Mouse (Mus musculus): ENCODE data around the gene Nol9. TPM values are rescaled to one million over a fixed set of nuclear protein-coding genes. Genes with fewer than 3 reads are reported as not detected.

Gene Nol9
- polyA plus RNA-seq, 1 experiment from 2014 or later: 8.5 TPM

DNA sequence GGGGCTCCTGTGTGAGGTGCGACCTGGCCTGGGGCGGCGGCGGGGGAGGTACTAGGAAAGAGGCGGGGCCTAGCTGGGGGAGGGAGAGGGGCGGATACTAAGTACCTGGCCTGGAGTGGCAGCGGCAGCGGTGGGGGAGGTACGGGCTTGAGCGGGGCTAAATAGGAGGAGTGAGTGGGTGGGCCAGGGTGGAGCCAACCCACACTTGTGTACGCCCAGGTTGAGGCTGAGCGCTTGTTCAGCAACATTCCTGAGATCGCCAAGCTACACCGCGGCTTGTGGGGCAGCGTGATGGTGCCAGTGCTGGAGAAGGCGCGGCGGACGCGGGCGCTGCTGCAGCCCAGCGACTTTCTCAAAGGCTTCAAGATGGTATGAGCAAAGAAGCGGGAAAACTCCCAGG lies 68.4 kb downstream of the Nol9 start:
- peak overlapping the region; percentile 38; the same call in 1 of the 2 replicates for H3K9ac ChIP-seq (replicated peaks)
- peak overlapping the region; percentile 80 for H3K4me2 ChIP-seq (ENCODE audit: low read depth, low read length)
- H3K4me3 ChIP-seq (ENCODE audit: low read depth, low read length): peak overlapping the region; percentile 45
- 40% methylated on average over 24 of the region's 24 CpGs for WGBS (ENCODE audit: insufficient replicate concordance)
- H3K27me3 ChIP-seq (ENCODE audit: insufficient read depth, low read length): no peaks in the 10 kb centered on the region
- peaks cover 8% of the 10 kb centered on the region; the same call in 1 of the 2 replicates for H3K4me1 ChIP-seq (ENCODE audit: insufficient read depth)
- no peaks in the 10 kb centered on the region for H3K9me3 ChIP-seq (ENCODE audit: low read length)
- TF ChIP-seq CTCF (IDR thresholded peaks at IDR 0.05; ENCODE audit: low read depth) (no peak), EP300 (IDR thresholded peaks at IDR 0.05; ENCODE audit: low read depth) (no peak)
- H3K27ac ChIP-seq (ENCODE audit: low read depth): peak overlapping the region; percentile 78
- peaks cover 18% of the 10 kb centered on the region for H3K36me3 ChIP-seq (replicated peaks; ENCODE audit: insufficient read depth, low read length)
- ATAC-seq (peak; percentile 78), DNase-seq (peak; percentile 78)

GRCm38 (mm10) chr4:152107971-152108509 lies 68.9 kb downstream of the Nol9 start:
- peak; percentile 93 for ATAC-seq
- TF ChIP-seq EP300 (IDR thresholded peaks at IDR 0.05; ENCODE audit: low read depth) (no peak), CTCF (IDR thresholded peaks at IDR 0.05; ENCODE audit: low read depth) (no peak)
- Histone ChIP-seq H3K9me3 (ENCODE audit: low read length) (no peaks in the 10 kb centered on the region), H3K4me1 (ENCODE audit: insufficient read depth) (peaks cover 8% of the 10 kb centered on the region; the same call in 1 of the 2 replicates), H3K9ac (replicated peaks) (0 out of 2 replicates have a peak overlapping the region, but pooled peaks have one; percentile 38), H3K4me2 (ENCODE audit: low read depth, low read length) (peak overlapping the region; percentile 80), H3K4me3 (ENCODE audit: low read depth, low read length) (peak overlapping the region; percentile 45), H3K27me3 (ENCODE audit: insufficient read depth, low read length) (no peaks in the 10 kb centered on the region), H3K36me3 (replicated peaks; ENCODE audit: insufficient read depth, low read length) (peaks cover 18% of the 10 kb centered on the region), H3K27ac (ENCODE audit: low read depth) (peak overlapping the region; percentile 78)
- peak; percentile 90 for DNase-seq
- 52% methylated on average over 30 of the region's 30 CpGs for WGBS (ENCODE audit: insufficient replicate concordance)

- Histone ChIP-seq H3K4me2 (ENCODE audit: low read depth, low read length) (peak overlapping the region; percentile 80), H3K9ac (replicated peaks) (no peak overlapping the region), H3K27ac (ENCODE audit: low read depth) (no peak overlapping the region), H3K9me3 (ENCODE audit: low read length) (no peaks in the 10 kb centered on the region), H3K36me3 (replicated peaks; ENCODE audit: insufficient read depth, low read length) (peaks cover 13% of the 10 kb centered on the region), H3K27me3 (ENCODE audit: insufficient read depth, low read length) (no peaks in the 10 kb centered on the region), H3K4me3 (ENCODE audit: low read depth, low read length) (no peak overlapping the region), H3K4me1 (ENCODE audit: insufficient read depth) (peaks cover 8% of the 10 kb centered on the region; the same call in 1 of the 2 replicates)
- DNase-seq: no peak
- ATAC-seq: no peak
- 87% methylated on average over 5 of the region's 5 CpGs for WGBS (ENCODE audit: insufficient replicate concordance)
- TF ChIP-seq CTCF (IDR thresholded peaks at IDR 0.05; ENCODE audit: low read depth) (no peak), EP300 (IDR thresholded peaks at IDR 0.05; ENCODE audit: low read depth) (no peak)
These were observed 69.6 kb downstream of the Nol9 start for GRCm38 (mm10) chr4:152108673-152109072.

DNA sequence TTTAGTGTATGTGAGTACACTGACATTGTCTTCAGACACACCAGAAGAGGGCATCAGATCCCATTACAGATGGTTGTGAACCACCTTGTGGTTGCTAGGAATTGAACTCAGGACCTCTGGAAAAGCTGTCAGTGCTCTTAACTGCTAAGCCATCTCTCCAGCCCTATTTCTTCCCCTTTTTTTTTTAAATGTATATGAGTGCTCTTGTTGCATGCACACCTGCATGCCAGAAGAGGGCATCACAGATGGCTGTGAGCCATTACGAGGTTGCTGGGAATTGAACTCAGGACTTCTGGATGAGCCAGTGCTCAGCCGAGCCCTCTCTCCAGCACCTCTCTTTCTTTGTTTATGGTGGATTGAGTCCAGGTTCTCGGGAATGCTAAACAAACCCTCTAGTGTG lies 70.4 kb downstream of the Nol9 start:
- no peak overlapping the region for H3K9ac ChIP-seq (replicated peaks)
- ATAC-seq (no peak), DNase-seq (no peak)
- H3K27me3 ChIP-seq (ENCODE audit: insufficient read depth, low read length): no peaks in the 10 kb centered on the region
- no peak overlapping the region for H3K27ac ChIP-seq (ENCODE audit: low read depth)
- peaks cover 8% of the 10 kb centered on the region; the same call in 1 of the 2 replicates for H3K4me1 ChIP-seq (ENCODE audit: insufficient read depth)
- no peak overlapping the region for H3K4me3 ChIP-seq (ENCODE audit: low read depth, low read length)
- no peak for TF ChIP-seq EP300 (IDR thresholded peaks at IDR 0.05; ENCODE audit: low read depth)
- 0 out of 2 replicates have a peak, but pooled peaks have one; percentile 18 for TF ChIP-seq CTCF (IDR thresholded peaks at IDR 0.05; ENCODE audit: low read depth)
- WGBS (ENCODE audit: insufficient replicate concordance): 90% methylated on average over 3 of the region's 3 CpGs
- H3K36me3 ChIP-seq (replicated peaks; ENCODE audit: insufficient read depth, low read length): peaks cover 12% of the 10 kb centered on the region
- H3K4me2 ChIP-seq (ENCODE audit: low read depth, low read length): no peak overlapping the region
- no peaks in the 10 kb centered on the region for H3K9me3 ChIP-seq (ENCODE audit: low read length)

- peaks cover 11% of the 10 kb centered on the region for H3K27me3 ChIP-seq (ENCODE audit: insufficient read depth, low read length)
- DNase-seq: no peak
- WGBS (ENCODE audit: insufficient replicate concordance): 55% methylated on average over 4 of the region's 4 CpGs
- H3K4me1 ChIP-seq (ENCODE audit: insufficient read depth): peaks cover 8% of the 10 kb centered on the region; the same call in 1 of the 2 replicates
- no peak overlapping the region for H3K4me3 ChIP-seq (ENCODE audit: low read depth, low read length)
- ATAC-seq: peak; percentile 64
- no peaks in the 10 kb centered on the region for H3K9me3 ChIP-seq (ENCODE audit: low read length)
- peak overlapping the region; percentile 53 for H3K27ac ChIP-seq (ENCODE audit: low read depth)
- peak overlapping the region; percentile 30 for H3K4me2 ChIP-seq (ENCODE audit: low read depth, low read length)
- no peak overlapping the region for H3K9ac ChIP-seq (replicated peaks)
- TF ChIP-seq EP300 (IDR thresholded peaks at IDR 0.05; ENCODE audit: low read depth) (peak; percentile 87), CTCF (IDR thresholded peaks at IDR 0.05; ENCODE audit: low read depth) (no peak)
- H3K36me3 ChIP-seq (replicated peaks; ENCODE audit: insufficient read depth, low read length): peaks cover 12% of the 10 kb centered on the region
These were observed 71.6 kb downstream of the Nol9 start for GRCm38 (mm10) chr4:152110689-152111088.

Other genes starting within 250 kb of the Nol9 start
- gene Camta1, start 177.4 kb upstream of the Nol9 start, polyA plus RNA-seq (2015; fragmentation: Nextera tagmentation; extraction: Ambion mirVana): 47.9 and 48.3 TPM in 2 replicates
- 28.8 and 29.2 TPM in 2 replicates for gene Dnajc11, start 105.6 kb upstream of the Nol9 start, polyA plus RNA-seq (2015; fragmentation: Nextera tagmentation; extraction: Ambion mirVana)
- gene Thap3, start 50.3 kb upstream of the Nol9 start, polyA plus RNA-seq (2015; fragmentation: Nextera tagmentation; extraction: Ambion mirVana): 5.7 and 6.8 TPM in 2 replicates
- gene Phf13, start 43.1 kb upstream of the Nol9 start, polyA plus RNA-seq (2015; fragmentation: Nextera tagmentation; extraction: Ambion mirVana): 3.6 and 4.1 TPM in 2 replicates
- gene Klhl21, start 30.5 kb upstream of the Nol9 start, polyA plus RNA-seq (2015; fragmentation: Nextera tagmentation; extraction: Ambion mirVana): 4.2 TPM in 2 replicates
- 7.4 and 8.5 TPM in 2 replicates for gene Zbtb48, start 11.7 kb upstream of the Nol9 start, polyA plus RNA-seq (2015; fragmentation: Nextera tagmentation; extraction: Ambion mirVana)
- 0.07 TPM in 2 replicates for gene Tas1r1, start 753 bp upstream of the Nol9 start, polyA plus RNA-seq (2015; fragmentation: Nextera tagmentation; extraction: Ambion mirVana)
- 1.8 and 2.1 TPM in 2 replicates for gene Plekhg5, start 33.2 kb downstream of the Nol9 start, polyA plus RNA-seq (2015; fragmentation: Nextera tagmentation; extraction: Ambion mirVana)
- 0.15 TPM in 1 of 2 replicates, not detected in the other for gene Tnfrsf25, start 76.6 kb downstream of the Nol9 start, polyA plus RNA-seq (2015; fragmentation: Nextera tagmentation; extraction: Ambion mirVana)
- 1.8 and 2.2 TPM in 2 replicates for gene Espn, start 113.0 kb downstream of the Nol9 start, polyA plus RNA-seq (2015; fragmentation: Nextera tagmentation; extraction: Ambion mirVana)
- gene Hes2, start 119.5 kb downstream of the Nol9 start, polyA plus RNA-seq (2015; fragmentation: Nextera tagmentation; extraction: Ambion mirVana): not detected in 2 replicates
- 10.7 and 12.0 TPM in 2 replicates for gene Acot7, start 138.8 kb downstream of the Nol9 start, polyA plus RNA-seq (2015; fragmentation: Nextera tagmentation; extraction: Ambion mirVana)
- 0.47 and 0.58 TPM in 2 replicates for gene Gpr153, start 234.9 kb downstream of the Nol9 start, polyA plus RNA-seq (2015; fragmentation: Nextera tagmentation; extraction: Ambion mirVana)